Mouse (Mus musculus) right cerebral cortex, postnatal 25 days (tissue): ENCODE results near the gene Ap1g2.

Source experiments
- DNase-seq: peaks from one replicate; pipeline ENCODE4 v3.0.0; 2022

The Ap1g2 gene

DNA sequence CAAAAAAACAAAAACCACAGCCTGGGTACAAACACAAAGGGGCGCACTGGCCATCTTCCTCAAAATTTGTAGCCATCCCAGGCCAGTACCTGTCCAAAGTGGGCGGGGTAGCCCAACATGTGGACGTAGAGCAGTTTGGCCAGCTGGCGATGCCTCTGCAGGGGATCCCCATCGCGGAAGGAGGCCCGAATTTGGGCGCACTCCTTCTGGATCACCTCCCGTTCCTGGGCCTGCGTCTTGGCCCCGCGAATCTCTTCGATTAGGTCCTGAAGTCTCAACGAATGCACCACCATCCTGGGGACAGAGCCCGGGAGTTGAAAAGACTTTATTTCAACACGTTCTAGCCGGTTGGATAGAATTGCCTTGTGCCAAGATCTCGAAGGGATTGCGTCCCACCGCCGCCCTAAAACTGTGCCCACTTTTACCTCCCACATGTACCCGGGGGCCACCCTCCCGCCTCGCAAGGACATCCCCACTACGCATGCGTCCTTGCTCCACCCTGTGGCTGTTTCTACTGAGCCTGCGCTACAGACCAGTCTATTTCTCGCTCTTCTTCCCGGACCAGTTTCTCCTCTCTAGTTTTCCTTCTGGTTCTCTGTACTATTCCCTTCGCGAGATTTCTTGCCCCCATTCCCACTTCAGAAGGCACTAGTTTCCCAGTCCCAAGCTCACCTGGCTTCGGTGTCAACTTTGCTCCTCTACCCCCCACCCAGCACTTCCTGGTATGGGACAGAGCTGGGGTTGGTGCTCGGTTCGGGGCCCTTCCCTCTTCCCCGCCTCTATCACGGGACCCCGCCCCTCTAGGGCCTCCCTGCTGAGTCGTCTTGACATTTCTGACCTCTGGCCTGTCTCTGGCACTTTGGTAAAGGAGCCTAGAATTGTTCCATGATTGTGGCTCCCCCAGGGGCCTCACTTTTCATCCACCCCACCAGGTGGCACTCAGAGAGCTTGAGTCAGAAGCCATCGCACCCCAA is at the start of gene Ap1g2:
Ap1g2 (minus strand) TSS at position 758 of the 974 bp plus-strand sequence.
- peak; percentile 85 for DNase-seq

GRCm38 (mm10) chr14:55152951-55153481 is 46.6 kb upstream of the Ap1g2 start:
- no peak for DNase-seq

GRCm38 (mm10) chr14:55152174-55152573 is 45.8 kb upstream of the Ap1g2 start:
- no peak for DNase-seq

DNA sequence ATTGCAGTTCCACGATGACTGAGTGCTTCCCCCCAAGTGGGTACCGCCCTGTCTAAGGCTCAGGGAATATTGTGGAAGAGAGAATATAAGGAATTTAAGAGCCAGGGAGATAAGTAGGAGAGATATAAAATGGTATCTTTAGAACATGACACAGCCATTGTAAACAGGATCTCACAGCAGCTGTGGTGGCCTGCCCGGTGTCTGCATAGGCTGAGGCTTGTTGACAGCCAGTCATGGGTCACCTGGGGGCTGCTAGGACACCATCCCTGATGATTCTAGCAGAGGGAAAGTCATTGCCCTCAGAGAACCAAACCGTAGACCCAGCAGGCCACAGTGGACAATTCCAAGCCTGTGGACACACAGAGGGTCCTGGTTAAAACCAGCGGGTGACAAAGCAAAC is 44.6 kb upstream of the Ap1g2 start:
- DNase-seq = no peak

- no peak for DNase-seq
Measured at GRCm38 (mm10) chr14:55149041-55149440, 42.6 kb upstream of the Ap1g2 start.

GRCm38 (mm10) chr14:55148363-55148915 is 42.0 kb upstream of the Ap1g2 start:
- DNase-seq = peak; percentile 65

- no peak for DNase-seq
Measured at GRCm38 (mm10) chr14:55146829-55147401, 40.5 kb upstream of the Ap1g2 start.

GRCm38 (mm10) chr14:55146324-55146723 is 39.9 kb upstream of the Ap1g2 start:
- DNase-seq = no peak

GRCm38 (mm10) chr14:55139313-55139712 is 32.9 kb upstream of the Ap1g2 start:
- DNase-seq = no peak

GRCm38 (mm10) chr14:55135676-55136075 is 29.3 kb upstream of the Ap1g2 start:
- no peak for DNase-seq

DNA sequence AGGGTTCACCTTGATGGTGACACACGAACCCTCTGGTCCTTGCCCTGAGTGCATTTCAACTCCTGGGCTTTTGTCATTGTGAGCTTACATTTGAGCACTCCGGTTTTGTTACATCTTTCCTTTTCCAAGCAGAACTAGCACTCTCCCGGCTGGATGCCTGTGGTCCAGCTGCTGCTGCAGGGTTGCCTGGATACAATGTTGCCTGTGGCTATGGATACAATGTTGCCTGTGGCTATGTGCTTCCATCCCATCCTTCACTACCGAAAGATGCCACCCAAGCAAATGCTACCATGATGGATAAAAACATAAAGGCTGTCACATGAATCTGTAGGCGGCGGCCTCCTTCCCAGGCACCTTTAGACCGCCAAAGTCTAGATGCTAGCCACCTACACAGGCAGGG is 20.1 kb upstream of the Ap1g2 start:
- peak; percentile 30 for DNase-seq

- DNase-seq = no peak
Measured at GRCm38 (mm10) chr14:55125711-55126110, 19.3 kb upstream of the Ap1g2 start.

- no peak for DNase-seq
Measured at GRCm38 (mm10) chr14:55122359-55122758, 16.0 kb upstream of the Ap1g2 start.

DNA sequence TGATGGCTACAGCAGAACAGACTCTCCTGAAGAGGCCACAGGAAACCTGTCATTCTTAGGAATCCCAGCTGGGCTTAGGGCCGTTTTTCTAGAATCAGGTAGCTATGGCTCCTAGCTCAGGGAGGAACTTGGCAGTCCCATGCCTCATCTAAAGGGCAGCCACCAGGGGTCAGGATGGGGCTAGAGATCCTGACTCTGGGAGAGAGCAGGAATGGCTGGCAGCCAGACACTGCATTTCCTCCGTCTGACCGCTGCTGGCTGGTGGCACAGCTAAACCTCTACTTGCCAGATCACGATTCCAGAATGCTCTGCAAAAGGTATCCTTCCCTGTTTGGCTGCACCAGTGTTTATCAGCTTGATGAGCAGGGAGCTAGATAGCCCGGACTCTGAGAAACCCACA is 15.6 kb upstream of the Ap1g2 start:
- DNase-seq = no peak

GRCm38 (mm10) chr14:55119421-55120134 is 13.2 kb upstream of the Ap1g2 start:
- DNase-seq = no peak

GRCm38 (mm10) chr14:55118852-55119251 is 12.5 kb upstream of the Ap1g2 start:
- no peak for DNase-seq

DNA sequence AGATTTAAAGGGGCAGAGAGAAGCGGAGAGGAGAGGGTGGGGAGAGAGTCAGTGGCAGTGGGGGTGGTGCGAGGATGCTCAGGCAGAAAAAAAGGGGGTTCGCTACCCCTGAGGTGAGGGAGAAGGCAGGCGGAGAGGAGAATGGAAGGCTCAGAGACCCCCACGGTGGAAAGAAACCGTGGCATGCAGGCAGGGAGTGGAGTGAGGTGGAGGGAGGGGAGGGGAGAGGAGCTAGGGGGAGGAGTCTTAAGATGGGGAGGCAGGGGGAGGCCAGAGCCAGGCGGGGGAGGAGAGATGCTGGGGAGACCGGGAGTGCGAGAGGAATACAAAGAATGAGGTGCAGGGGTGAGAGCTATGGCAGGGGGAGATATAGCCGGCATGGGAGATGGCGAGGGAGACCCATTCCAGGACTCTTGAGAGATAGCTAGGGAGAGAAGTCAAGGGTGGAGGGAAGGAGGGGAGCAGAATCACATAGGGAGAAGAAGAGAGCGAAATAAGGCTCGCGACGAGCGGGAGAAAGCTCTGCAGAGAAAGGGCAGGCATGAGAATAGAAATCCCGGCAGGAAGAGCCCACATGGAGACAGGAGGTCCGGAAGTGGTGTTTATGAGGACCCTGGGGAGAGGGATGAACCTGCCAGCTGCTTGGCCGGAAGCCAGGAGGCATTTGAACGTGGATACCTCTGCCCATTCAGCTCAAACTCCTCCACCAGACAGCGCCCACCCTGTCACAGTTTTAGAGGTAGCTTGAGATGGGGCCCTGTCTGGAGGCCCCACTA is 10.2 kb upstream of the Ap1g2 start, which contains the start of gene Jph4:
Jph4 (minus strand) TSS at position 511 of the 776 bp plus-strand sequence.
- peak; percentile 79 for DNase-seq

DNA sequence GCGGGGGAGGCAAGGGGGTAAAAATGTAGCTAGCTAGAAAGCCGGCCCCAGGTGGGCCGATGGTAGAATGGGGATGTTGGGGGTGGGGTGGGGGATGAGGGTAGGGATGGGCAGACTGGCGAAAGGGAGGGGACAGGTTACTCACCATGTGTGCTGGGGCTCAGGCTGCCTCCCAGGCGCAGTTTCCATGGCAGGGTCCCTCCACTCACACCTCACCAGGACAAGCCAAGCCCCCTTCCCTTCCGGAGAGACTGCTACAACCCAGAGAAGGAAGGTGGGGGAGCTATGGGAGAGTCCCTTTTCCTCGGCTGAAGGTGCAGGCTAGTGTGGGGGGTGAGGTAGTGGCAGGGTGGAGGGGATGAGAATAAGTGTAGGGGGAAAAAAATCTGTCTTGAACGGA is 9.5 kb upstream of the Ap1g2 start:
- DNase-seq = no peak

DNA sequence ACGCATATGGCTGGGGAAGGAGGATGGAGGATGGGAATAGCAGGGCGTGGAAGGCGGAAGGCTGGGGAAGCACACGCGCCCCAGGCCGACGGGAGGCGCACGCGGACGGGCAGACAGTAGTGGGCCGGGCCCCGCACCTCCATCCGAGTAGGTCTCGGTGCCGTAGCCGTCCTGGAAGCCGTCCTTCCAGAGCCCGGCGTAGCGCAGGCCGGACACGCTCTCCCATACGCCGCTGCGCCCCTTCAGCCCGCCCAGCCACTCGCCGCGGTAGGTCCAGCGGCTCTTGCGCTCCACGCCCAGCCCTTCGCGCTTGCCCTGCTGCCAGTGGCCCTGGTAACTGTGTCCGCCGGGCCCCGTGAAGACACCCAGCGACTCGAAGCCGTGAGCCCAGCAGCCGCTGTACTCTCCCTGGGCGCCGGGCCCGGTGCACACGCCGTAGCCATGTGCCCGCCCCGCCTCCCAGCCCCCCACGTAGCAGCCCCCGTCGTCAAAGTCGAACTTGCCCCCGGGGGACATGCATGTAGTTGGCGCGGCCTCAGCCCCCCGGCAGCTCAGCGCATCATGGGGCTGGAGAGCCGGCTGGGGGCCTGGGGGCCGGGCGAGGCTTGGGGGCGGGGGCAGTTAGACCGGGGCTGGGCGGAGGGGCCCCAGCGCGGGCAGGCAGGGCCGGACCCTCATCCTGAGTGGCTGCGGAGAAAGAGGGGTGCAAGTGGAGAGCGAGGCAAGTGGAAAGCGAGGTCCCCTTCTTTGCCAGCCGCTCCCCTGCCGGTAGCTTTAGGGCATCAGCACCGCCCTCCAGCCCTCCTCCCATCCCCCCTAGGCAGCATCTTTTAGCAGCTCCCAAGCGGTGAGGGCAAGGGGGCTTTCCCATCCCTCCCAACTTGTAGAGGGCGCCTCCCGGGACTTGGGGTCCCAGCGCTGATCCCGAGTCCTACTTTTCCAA is 8.6 kb upstream of the Ap1g2 start:
- DNase-seq = peak; percentile 79

- no peak for DNase-seq
Measured at GRCm38 (mm10) chr14:55113975-55114645, 7.7 kb upstream of the Ap1g2 start.
